Mouse (Mus musculus) embryonic fibroblast, embryonic 13.5 days (primary cell): ENCODE data around the gene Mgl2.

Source experiments
- CTCF ChIP-seq: IDR thresholded peaks from 2 replicates; pipeline ENCODE4 v1.5.1; 2011; ENCODE audit warnings: mild to moderate bottlenecking, control low read depth, low read length, moderate library complexity, borderline replicate concordance; ENCODE audit not compliant: insufficient read depth
- POLR2A ChIP-seq: IDR thresholded peaks from 2 replicates; pipeline ENCODE4 v1.6.1; 2011; ENCODE audit warnings: low read depth, mild to moderate bottlenecking, control low read depth, low read length, moderate library complexity

DNA sequence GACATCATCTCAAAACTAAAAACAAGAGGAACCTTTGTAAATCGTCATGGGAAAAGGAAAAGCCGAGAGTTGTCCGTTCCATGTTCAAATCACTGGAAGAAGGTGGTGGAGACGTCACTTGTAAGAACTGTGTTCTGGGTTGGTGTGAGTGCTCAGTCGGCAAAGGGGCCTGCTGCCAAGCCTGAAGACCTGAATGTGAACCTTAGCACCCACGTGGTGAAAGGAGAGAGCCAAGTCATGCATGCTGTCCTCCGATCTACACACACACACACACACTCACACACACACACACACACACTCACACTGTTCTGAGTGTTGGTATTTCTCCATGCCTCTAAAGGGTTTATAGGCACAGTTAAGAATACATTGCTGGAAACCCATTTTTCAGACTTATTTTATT lies 41.1 kb downstream of the Mgl2 start:
- no peak for TF ChIP-seq POLR2A
- TF ChIP-seq CTCF: no peak
